Mouse (Mus musculus): Measurements from ENCODE around the gene Gm11639. TPM values are rescaled to one million over a fixed set of nuclear protein-coding genes. Genes with fewer than 3 reads are reported as not detected.

Gene Gm11639
- polyA plus RNA-seq, 1 experiment from 2014 or later = 0.08 TPM

DNA sequence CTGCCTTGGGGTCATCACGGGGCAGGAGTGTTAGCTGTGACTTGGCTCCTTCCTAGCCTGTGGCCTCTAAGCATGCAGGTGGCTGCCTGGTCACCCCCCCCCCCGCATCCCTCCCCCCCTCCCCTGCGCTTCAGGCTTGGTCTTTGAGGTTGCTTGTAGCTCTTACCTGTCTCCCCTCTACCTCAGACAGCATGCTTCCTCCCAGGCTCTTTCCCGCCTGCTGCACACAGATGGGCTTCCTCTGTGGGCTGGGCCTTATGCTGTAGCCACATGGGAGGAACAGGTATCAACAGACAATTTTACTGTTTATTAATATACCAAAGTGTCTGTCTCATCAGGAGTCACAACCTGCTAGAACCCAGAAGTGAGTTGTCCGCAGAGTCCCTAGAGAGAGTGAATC is 38.9 kb upstream of the Gm11639 start:
- H3K27ac ChIP-seq (ENCODE audit: low read depth, low read length) = no peak overlapping the region
- H3K9ac ChIP-seq (ENCODE audit: low read depth, low read length) = no peak overlapping the region
- WGBS = 83% methylated on average over 5 of the region's 5 CpGs
- no peak for ATAC-seq (ENCODE audit: low FRiP score, low TSS enrichment)
- no peak overlapping the region for H3K4me2 ChIP-seq (replicated peaks; ENCODE audit: low read depth, low read length)
- H3K36me3 ChIP-seq (ENCODE audit: control insufficient read depth, insufficient read depth, low read length) = no peaks in the 10 kb centered on the region
- no peak overlapping the region for H3K4me3 ChIP-seq (ENCODE audit: low read length)
- no peaks in the 10 kb centered on the region for H3K27me3 ChIP-seq (ENCODE audit: control insufficient read depth, insufficient read depth, low read length)
- no peaks in the 10 kb centered on the region for H3K4me1 ChIP-seq (ENCODE audit: control insufficient read depth, insufficient read depth, low read length)
- H3K9me3 ChIP-seq (ENCODE audit: control insufficient read depth, low read length) = no peaks in the 10 kb centered on the region

DNA sequence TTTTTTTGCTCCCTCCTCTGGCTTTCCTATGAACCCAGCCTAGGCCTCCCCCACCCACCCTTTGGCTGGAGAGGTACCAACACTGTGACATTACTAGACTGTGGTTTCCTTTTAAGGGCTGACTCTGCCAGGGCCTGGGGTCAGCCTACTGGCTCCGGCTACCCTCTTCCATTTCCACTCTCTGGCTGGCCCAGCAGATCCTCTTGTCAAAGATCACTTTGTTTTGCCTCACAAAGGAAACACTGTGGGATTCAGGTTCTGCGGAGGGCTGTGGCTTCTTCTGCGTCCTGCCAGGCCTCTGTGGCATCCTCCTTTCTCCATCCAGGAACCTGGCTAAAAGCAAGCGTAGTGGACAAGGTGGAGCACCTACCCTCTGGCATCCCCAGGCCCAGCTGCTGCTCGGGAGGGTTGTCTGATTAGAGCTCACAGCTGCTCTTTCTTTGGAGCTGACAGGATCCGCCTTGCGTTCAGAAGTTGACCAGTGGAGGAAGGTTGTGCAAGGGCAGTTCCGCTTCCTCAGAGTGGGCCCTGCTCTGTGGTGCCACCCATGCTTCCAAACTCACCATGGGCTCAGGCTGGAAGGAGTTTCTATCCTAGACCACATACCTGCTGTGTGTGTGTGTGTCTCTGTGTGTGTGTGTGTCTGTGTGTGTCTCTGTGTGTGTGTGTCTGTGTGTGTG is 38.2 kb upstream of the Gm11639 start:
- Histone ChIP-seq H3K36me3 (ENCODE audit: control insufficient read depth, insufficient read depth, low read length) (no peaks in the 10 kb centered on the region), H3K27me3 (ENCODE audit: control insufficient read depth, insufficient read depth, low read length) (no peaks in the 10 kb centered on the region), H3K4me1 (ENCODE audit: control insufficient read depth, insufficient read depth, low read length) (no peaks in the 10 kb centered on the region), H3K27ac (ENCODE audit: low read depth, low read length) (no peak overlapping the region), H3K4me2 (replicated peaks; ENCODE audit: low read depth, low read length) (no peak overlapping the region), H3K9ac (ENCODE audit: low read depth, low read length) (no peak overlapping the region), H3K4me3 (ENCODE audit: low read length) (no peak overlapping the region), H3K9me3 (ENCODE audit: control insufficient read depth, low read length) (no peaks in the 10 kb centered on the region)
- ATAC-seq (ENCODE audit: low FRiP score, low TSS enrichment) = no peak
- 77% methylated on average over 8 of the region's 8 CpGs for WGBS

DNA sequence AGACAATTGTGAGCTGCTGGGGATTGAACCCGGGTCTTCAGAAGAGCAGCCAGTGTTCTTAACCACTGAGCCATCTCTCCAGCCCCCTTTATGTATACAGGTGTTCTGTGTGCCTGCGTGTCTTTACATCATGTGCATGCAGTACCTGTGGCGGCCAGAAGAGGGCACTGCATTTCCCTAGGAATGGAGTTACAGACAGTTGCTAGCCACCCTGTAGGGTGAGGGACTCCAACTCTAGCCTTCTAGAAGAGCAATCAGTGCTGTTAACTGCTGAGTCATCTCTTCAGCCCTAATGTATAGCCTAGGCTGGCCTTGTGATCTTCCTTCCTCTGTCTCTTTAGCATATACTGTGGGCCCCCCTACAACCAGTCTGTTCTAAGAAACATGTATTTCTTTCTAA is 36.9 kb upstream of the Gm11639 start:
- Histone ChIP-seq H3K4me1 (ENCODE audit: control insufficient read depth, insufficient read depth, low read length) (no peaks in the 10 kb centered on the region), H3K27me3 (ENCODE audit: control insufficient read depth, insufficient read depth, low read length) (no peaks in the 10 kb centered on the region), H3K4me3 (ENCODE audit: low read length) (no peak overlapping the region), H3K4me2 (replicated peaks; ENCODE audit: low read depth, low read length) (no peak overlapping the region), H3K36me3 (ENCODE audit: control insufficient read depth, insufficient read depth, low read length) (no peaks in the 10 kb centered on the region), H3K27ac (ENCODE audit: low read depth, low read length) (no peak overlapping the region), H3K9me3 (ENCODE audit: control insufficient read depth, low read length) (no peaks in the 10 kb centered on the region), H3K9ac (ENCODE audit: low read depth, low read length) (no peak overlapping the region)
- 60% methylated on average over 3 of the region's 3 CpGs for WGBS
- no peak for ATAC-seq (ENCODE audit: low FRiP score, low TSS enrichment)

DNA sequence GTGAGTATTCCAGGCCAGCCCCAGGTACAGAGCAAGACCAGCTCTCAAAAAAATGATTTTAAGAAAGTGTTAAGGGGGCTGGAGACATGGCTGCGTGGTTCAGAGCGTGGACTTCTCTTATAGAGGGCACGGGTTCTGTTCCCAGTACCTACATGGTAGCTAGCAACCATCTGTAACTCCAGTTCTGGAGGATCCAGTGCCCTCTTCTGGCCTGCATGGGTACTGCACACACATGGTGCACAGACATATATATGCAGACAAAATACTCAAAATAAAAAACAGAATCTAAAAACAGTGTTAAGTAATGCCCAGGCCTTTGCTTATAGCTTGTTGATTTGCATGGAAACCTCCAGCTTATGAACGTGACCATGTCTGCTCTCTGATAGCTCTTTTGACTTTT is 24.9 kb upstream of the Gm11639 start:
- H3K4me2 ChIP-seq (replicated peaks; ENCODE audit: low read depth, low read length) = no peak overlapping the region
- H3K9ac ChIP-seq (ENCODE audit: low read depth, low read length) = no peak overlapping the region
- ATAC-seq (ENCODE audit: low FRiP score, low TSS enrichment) = no peak
- no peak overlapping the region for H3K27ac ChIP-seq (ENCODE audit: low read depth, low read length)
- WGBS = 95% methylated on average over 4 of the region's 4 CpGs
- H3K4me3 ChIP-seq (ENCODE audit: low read length) = no peak overlapping the region
- no peaks in the 10 kb centered on the region for H3K36me3 ChIP-seq (ENCODE audit: control insufficient read depth, insufficient read depth, low read length)
- no peaks in the 10 kb centered on the region for H3K9me3 ChIP-seq (ENCODE audit: control insufficient read depth, low read length)
- H3K4me1 ChIP-seq (ENCODE audit: control insufficient read depth, insufficient read depth, low read length) = no peaks in the 10 kb centered on the region
- no peaks in the 10 kb centered on the region for H3K27me3 ChIP-seq (ENCODE audit: control insufficient read depth, insufficient read depth, low read length)

DNA sequence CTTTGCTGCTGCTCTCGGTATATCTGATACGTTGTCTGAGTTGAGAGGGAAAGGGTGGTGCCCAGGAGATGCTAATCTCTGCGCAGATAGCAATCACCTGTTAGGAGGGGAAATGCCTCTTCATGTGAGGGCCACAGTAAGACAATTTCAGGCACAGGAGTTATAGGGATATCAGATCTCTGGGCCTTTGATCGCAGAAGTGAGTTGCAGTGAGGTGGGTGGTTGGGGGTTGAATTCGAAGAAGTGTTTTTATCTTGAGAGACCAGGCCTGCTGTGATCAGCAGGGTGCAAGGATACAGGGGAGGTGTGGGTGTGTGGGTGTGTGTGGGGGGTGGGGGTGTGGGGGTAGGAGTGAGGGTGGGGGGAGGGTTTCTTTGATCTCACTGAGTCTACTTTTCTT is 24.4 kb upstream of the Gm11639 start:
- H3K27ac ChIP-seq (ENCODE audit: low read depth, low read length) = no peak overlapping the region
- no peaks in the 10 kb centered on the region for H3K27me3 ChIP-seq (ENCODE audit: control insufficient read depth, insufficient read depth, low read length)
- H3K9me3 ChIP-seq (ENCODE audit: control insufficient read depth, low read length) = no peaks in the 10 kb centered on the region
- H3K4me3 ChIP-seq (ENCODE audit: low read length) = no peak overlapping the region
- H3K4me1 ChIP-seq (ENCODE audit: control insufficient read depth, insufficient read depth, low read length) = no peaks in the 10 kb centered on the region
- H3K36me3 ChIP-seq (ENCODE audit: control insufficient read depth, insufficient read depth, low read length) = no peaks in the 10 kb centered on the region
- WGBS = 64% methylated on average over 5 of the region's 5 CpGs
- no peak overlapping the region for H3K4me2 ChIP-seq (replicated peaks; ENCODE audit: low read depth, low read length)
- no peak for ATAC-seq (ENCODE audit: low FRiP score, low TSS enrichment)
- no peak overlapping the region for H3K9ac ChIP-seq (ENCODE audit: low read depth, low read length)

DNA sequence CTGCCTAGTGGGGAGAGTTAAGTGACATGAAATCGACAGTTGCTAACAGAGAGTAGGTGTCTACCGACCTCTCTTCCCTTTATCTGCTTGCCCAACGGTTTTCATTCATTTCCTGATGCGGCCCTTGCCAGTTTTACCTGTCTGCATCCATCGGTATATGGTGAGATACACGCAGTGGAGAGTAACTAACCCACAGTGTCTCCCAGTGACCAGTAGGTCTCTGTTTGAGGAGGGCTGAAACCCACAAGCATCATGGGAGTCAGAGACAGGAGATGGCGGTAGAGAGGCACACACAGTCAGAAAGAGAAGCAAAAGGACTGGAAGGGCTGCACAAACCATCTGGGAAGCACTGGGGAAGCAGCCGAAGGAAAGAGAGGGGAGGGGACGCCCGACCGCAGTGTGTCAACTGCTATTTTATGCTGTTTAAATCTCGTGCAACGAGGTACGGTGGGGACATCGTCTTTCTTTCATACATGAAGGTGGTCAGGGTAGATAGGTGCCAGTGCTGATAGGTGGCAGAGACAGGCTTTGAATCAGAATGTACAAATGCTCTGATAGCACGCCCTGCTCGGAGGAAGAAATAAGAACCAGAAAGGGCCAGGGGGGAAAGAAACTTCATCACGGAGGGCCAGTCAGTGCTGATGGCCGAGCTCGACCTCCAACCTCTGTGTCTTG is 23.8 kb upstream of the Gm11639 start:
- Histone ChIP-seq H3K9ac (ENCODE audit: low read depth, low read length) (no peak overlapping the region), H3K27ac (ENCODE audit: low read depth, low read length) (no peak overlapping the region)
- WGBS = 76% methylated on average over 20 of the region's 20 CpGs

DNA sequence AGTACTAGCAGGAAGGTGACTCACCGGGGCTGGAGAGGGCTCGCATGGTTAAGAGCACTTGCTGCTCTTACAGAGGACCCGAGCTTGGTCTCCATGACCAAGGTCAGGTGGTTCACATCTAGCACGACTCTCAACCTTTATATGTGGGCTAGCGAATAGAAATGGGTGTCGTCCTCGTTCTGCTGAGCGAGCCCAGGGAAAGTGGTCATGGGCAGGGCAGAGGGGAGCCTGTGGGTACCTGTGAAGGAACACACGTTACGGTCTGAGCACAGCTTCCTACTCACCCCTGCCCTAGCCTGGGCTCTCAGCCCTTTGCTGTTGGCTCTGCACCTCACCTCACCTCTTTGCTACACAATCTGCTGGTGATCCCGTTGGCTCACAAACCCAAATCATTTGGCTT is 22.9 kb upstream of the Gm11639 start:
- Histone ChIP-seq H3K4me2 (replicated peaks; ENCODE audit: low read depth, low read length) (no peak overlapping the region), H3K27me3 (ENCODE audit: control insufficient read depth, insufficient read depth, low read length) (no peaks in the 10 kb centered on the region), H3K36me3 (ENCODE audit: control insufficient read depth, insufficient read depth, low read length) (no peaks in the 10 kb centered on the region), H3K27ac (ENCODE audit: low read depth, low read length) (no peak overlapping the region), H3K4me3 (ENCODE audit: low read length) (no peak overlapping the region), H3K4me1 (ENCODE audit: control insufficient read depth, insufficient read depth, low read length) (no peaks in the 10 kb centered on the region), H3K9ac (ENCODE audit: low read depth, low read length) (no peak overlapping the region), H3K9me3 (ENCODE audit: control insufficient read depth, low read length) (no peaks in the 10 kb centered on the region)
- 72% methylated on average over 11 of the region's 11 CpGs for WGBS
- ATAC-seq (ENCODE audit: low FRiP score, low TSS enrichment) = no peak

More for the DNA sequence above, 23.8 kb upstream of the Gm11639 start:
- H3K4me2 ChIP-seq (replicated peaks; ENCODE audit: low read depth, low read length) = no peak overlapping the region
- no peaks in the 10 kb centered on the region for H3K9me3 ChIP-seq (ENCODE audit: control insufficient read depth, low read length)
- H3K4me3 ChIP-seq (ENCODE audit: low read length) = no peak overlapping the region
- H3K4me1 ChIP-seq (ENCODE audit: control insufficient read depth, insufficient read depth, low read length) = no peaks in the 10 kb centered on the region
- H3K36me3 ChIP-seq (ENCODE audit: control insufficient read depth, insufficient read depth, low read length) = no peaks in the 10 kb centered on the region
- no peak for ATAC-seq (ENCODE audit: low FRiP score, low TSS enrichment)
- H3K27me3 ChIP-seq (ENCODE audit: control insufficient read depth, insufficient read depth, low read length) = no peaks in the 10 kb centered on the region

DNA sequence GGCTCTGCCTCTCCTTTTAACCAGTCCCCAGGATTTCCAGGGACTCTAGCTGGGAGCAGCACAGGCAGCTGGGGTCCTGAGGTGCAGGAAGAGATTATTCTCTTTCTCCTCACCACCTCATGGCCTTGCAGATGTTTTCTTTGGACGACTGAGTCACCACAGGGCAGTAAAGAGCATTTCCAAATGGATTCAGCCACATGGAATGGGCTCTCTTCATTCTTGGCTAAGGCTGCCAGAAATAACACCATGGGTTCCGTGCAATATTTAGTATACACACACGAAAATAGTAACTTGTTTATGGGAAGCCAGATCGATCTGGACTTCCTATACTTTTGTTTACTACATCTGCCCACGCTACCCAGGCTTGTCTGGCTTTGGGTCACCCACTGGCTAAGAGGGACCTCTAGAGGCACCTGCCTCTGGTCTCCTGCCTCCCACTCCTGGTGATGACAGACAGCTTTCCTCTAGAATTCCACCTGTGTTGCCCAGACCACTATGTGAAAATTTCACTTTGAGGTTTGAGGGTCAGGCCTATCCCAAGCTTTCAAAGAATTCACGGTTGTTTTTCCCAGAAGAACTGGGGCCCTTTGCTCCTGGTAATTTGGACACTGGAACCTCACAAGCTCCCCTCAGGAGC is 22.1 kb upstream of the Gm11639 start:
- 67% methylated on average over 6 of the region's 6 CpGs for WGBS
- no peak for ATAC-seq (ENCODE audit: low FRiP score, low TSS enrichment)
- no peak overlapping the region for H3K9ac ChIP-seq (ENCODE audit: low read depth, low read length)

DNA sequence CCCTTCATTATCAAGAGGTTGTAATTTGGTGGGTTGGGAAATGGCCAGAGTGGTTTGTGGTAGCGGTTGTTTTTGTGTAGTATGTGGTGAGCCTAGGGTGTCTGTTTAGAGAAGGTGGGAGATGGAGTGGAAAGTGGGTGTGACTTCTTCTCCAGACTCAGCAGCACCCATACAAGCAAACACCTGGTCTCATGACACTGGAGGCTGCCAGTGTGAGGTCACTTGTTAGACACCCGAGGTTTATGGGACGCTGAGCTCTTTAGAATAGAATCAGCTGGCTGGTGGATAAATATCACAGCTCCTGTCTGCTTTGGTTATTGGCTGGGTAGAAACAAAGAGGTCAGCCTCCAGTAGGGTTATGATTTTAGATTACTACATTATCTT is 21.6 kb upstream of the Gm11639 start:
- Histone ChIP-seq H3K4me2 (replicated peaks; ENCODE audit: low read depth, low read length) (no peak overlapping the region), H3K9me3 (ENCODE audit: control insufficient read depth, low read length) (no peaks in the 10 kb centered on the region), H3K27me3 (ENCODE audit: control insufficient read depth, insufficient read depth, low read length) (no peaks in the 10 kb centered on the region), H3K9ac (ENCODE audit: low read depth, low read length) (no peak overlapping the region), H3K36me3 (ENCODE audit: control insufficient read depth, insufficient read depth, low read length) (no peaks in the 10 kb centered on the region), H3K4me1 (ENCODE audit: control insufficient read depth, insufficient read depth, low read length) (no peaks in the 10 kb centered on the region), H3K27ac (ENCODE audit: low read depth, low read length) (no peak overlapping the region), H3K4me3 (ENCODE audit: low read length) (no peak overlapping the region)
- no peak; the same call in 1 of the 2 replicates for ATAC-seq (ENCODE audit: low FRiP score, low TSS enrichment)
- WGBS = 66% methylated on average over 3 of the region's 3 CpGs

More for the DNA sequence above, 22.1 kb upstream of the Gm11639 start:
- Histone ChIP-seq H3K4me1 (ENCODE audit: control insufficient read depth, insufficient read depth, low read length) (no peaks in the 10 kb centered on the region), H3K27me3 (ENCODE audit: control insufficient read depth, insufficient read depth, low read length) (no peaks in the 10 kb centered on the region), H3K27ac (ENCODE audit: low read depth, low read length) (no peak overlapping the region), H3K36me3 (ENCODE audit: control insufficient read depth, insufficient read depth, low read length) (no peaks in the 10 kb centered on the region), H3K4me2 (replicated peaks; ENCODE audit: low read depth, low read length) (no peak overlapping the region), H3K9me3 (ENCODE audit: control insufficient read depth, low read length) (no peaks in the 10 kb centered on the region), H3K4me3 (ENCODE audit: low read length) (no peak overlapping the region)
